Mouse (Mus musculus) MEL (cell line): ENCODE measurements at regions not wholly inside any gene's neighbourhood (a gene's known extent, or its start where the extent isn't known, plus 50 kb on each side); places are given as distances from the start of the nearest gene placed in this dataset.

Experiments
- DNase-seq: peaks from one replicate; pipeline ENCODE4 v3.0.0; 2011; ENCODE audit warnings: low read depth, low spot score
- H3K27ac ChIP-seq: 2 replicates; pipeline ENCODE4 v1.5.1; 2012; ENCODE audit warnings: low read depth, mild to moderate bottlenecking, control low read depth, low read length, moderate library complexity; ENCODE audit not compliant: control insufficient read depth
- H3K27me3 ChIP-seq, 2 experiments: fragments of 150-350 bp in 1 of 2; sonication (generic) in 1 of 2; 2 replicates each; pipeline ENCODE4 v1.6.1; 2012; ENCODE audit warnings: low read length in 2 of 2, mild to moderate bottlenecking in 2 of 2, improper control_type of control experiment in 1 of 2, moderate library complexity in 1 of 2; ENCODE audit not compliant: insufficient read depth in 2 of 2, control insufficient read depth in 1 of 2
- H3K36me3 ChIP-seq, 2 experiments: 2 replicates each; pipeline ENCODE4 v1.6.1; 2012 to 2014; ENCODE audit warnings: low read length in 2 of 2, improper control_type of control experiment in 1 of 2, inconsistent platforms in 1 of 2, mild to moderate bottlenecking in 1 of 2; ENCODE audit not compliant: insufficient read depth in 2 of 2, control insufficient read depth in 1 of 2
- H3K4me1 ChIP-seq, 2 experiments: fragments of 150-350 bp in 1 of 2; sonication (generic) in 1 of 2; 2 replicates each; pipeline ENCODE4 v1.6.1; 2012; ENCODE audit warnings: low read length in 2 of 2, improper control_type of control experiment in 1 of 2, mild to moderate bottlenecking in 1 of 2; ENCODE audit not compliant: insufficient read depth in 2 of 2, control insufficient read depth in 1 of 2
- H3K4me3 ChIP-seq, 2 experiments: fragments of 150-350 bp in 1 of 2; sonication (generic) in 1 of 2; 2 replicates each; pipeline ENCODE4 v1.5.1; 2012; ENCODE audit warnings: low read depth in 2 of 2, low read length in 2 of 2, mild to moderate bottlenecking in 2 of 2, moderate library complexity in 2 of 2, control low read depth in 1 of 2, improper control_type of control experiment in 1 of 2; ENCODE audit not compliant: control insufficient read depth in 1 of 2, insufficient read depth in 1 of 2
- H3K79me2 ChIP-seq: 2 replicates; pipeline ENCODE4 v1.6.1; 2012; ENCODE audit warnings: mild to moderate bottlenecking, low read length, moderate library complexity; ENCODE audit not compliant: control insufficient read depth, poor library complexity, insufficient read depth
- H3K9ac ChIP-seq: 2 replicates; pipeline ENCODE4 v1.6.1; 2012; ENCODE audit warnings: low read depth, mild to moderate bottlenecking, control low read depth, low read length, moderate library complexity; ENCODE audit not compliant: control insufficient read depth, poor library complexity, severe bottlenecking
- H3K9me3 ChIP-seq: fragments of 150-350 bp; sonication (generic); replicated peaks from 2 replicates; pipeline ENCODE4 v1.6.1; 2012; ENCODE audit warnings: mild to moderate bottlenecking, low read length, improper control_type of control experiment, moderate library complexity; ENCODE audit not compliant: insufficient read depth
- CHD1 ChIP-seq: IDR thresholded peaks from 2 replicates; pipeline ENCODE4 v1.6.1; 2012; ENCODE audit warnings: low read depth, mild to moderate bottlenecking, inconsistent platforms, low read length, improper control_type of control experiment
- CHD2 ChIP-seq: IDR thresholded peaks from 2 replicates; pipeline ENCODE4 v1.6.1; 2011; ENCODE audit warnings: low read length, improper control_type of control experiment
- E2F4 ChIP-seq: IDR thresholded peaks from 2 replicates; pipeline ENCODE4 v1.6.1; 2011; ENCODE audit warnings: low read depth, low read length, improper control_type of control experiment, borderline replicate concordance
- ELF1 ChIP-seq: IDR thresholded peaks from 2 replicates; pipeline ENCODE4 v1.6.1; 2014; ENCODE audit warnings: low read depth, mild to moderate bottlenecking, inconsistent platforms, low read length, improper control_type of control experiment, moderate library complexity
- GABPA ChIP-seq: IDR thresholded peaks from 2 replicates; pipeline ENCODE4 v1.6.1; 2012; ENCODE audit warnings: low read depth, mild to moderate bottlenecking, inconsistent platforms, low read length, improper control_type of control experiment, moderate library complexity
- GATA1 ChIP-seq: IDR thresholded peaks from 2 replicates; pipeline ENCODE4 v1.6.1; 2011; ENCODE audit warnings: low read depth, low read length, improper control_type of control experiment
- MAFK ChIP-seq: IDR thresholded peaks from 2 replicates; pipeline ENCODE4 v1.6.1; 2011; ENCODE audit warnings: low read depth, mild to moderate bottlenecking, low read length, improper control_type of control experiment, borderline replicate concordance
- MAX ChIP-seq: IDR thresholded peaks from 2 replicates; pipeline ENCODE4 v1.6.1; 2011; ENCODE audit warnings: low read length, improper control_type of control experiment
- MEF2A ChIP-seq: IDR thresholded peaks from 2 replicates; pipeline ENCODE4 v1.6.1; 2014; ENCODE audit warnings: low read depth, mild to moderate bottlenecking, inconsistent platforms, low read length, improper control_type of control experiment; ENCODE audit not compliant: poor library complexity, insufficient replicate concordance, severe bottlenecking; ENCODE audit errors: extremely low read depth
- MXI1 ChIP-seq: IDR thresholded peaks from 2 replicates; pipeline ENCODE4 v1.6.1; 2011; ENCODE audit warnings: mild to moderate bottlenecking, low read depth, low read length, improper control_type of control experiment
- MYC ChIP-seq: IDR thresholded peaks from 2 replicates; pipeline ENCODE4 v1.6.1; 2011; ENCODE audit warnings: low read depth, mild to moderate bottlenecking, low read length, improper control_type of control experiment, moderate library complexity
- NELFE ChIP-seq: IDR thresholded peaks from 2 replicates; pipeline ENCODE4 v1.6.1; 2011; ENCODE audit warnings: low read depth, low read length, improper control_type of control experiment
- NRF1 ChIP-seq: IDR thresholded peaks from 2 replicates; pipeline ENCODE4 v1.6.1; 2014; ENCODE audit warnings: low read depth, mild to moderate bottlenecking, inconsistent platforms, low read length, improper control_type of control experiment, moderate library complexity; ENCODE audit not compliant: poor library complexity, insufficient read depth, severe bottlenecking
- POLR2A ChIP-seq, 2 experiments: IDR thresholded peaks; 2 replicates each; pipeline ENCODE4 v1.6.1; 2011 to 2012; ENCODE audit warnings: low read length in 2 of 2, mild to moderate bottlenecking in 2 of 2, control low read depth in 1 of 2, improper control_type of control experiment in 1 of 2, low read depth in 1 of 2, moderate library complexity in 1 of 2; ENCODE audit not compliant: control insufficient read depth in 1 of 2, insufficient read depth in 1 of 2, poor library complexity in 1 of 2
- POLR2AphosphoS5 ChIP-seq: IDR thresholded peaks from 2 replicates; pipeline ENCODE4 v1.6.1; 2012; ENCODE audit warnings: low read depth, borderline replicate concordance, mild to moderate bottlenecking, inconsistent platforms, low read length, moderate library complexity, mixed read lengths
- RAD21 ChIP-seq: IDR thresholded peaks from 2 replicates; pipeline ENCODE4 v1.6.1; 2011; ENCODE audit warnings: mild to moderate bottlenecking, low read depth, low read length, improper control_type of control experiment
- RCOR1 ChIP-seq: IDR thresholded peaks from 2 replicates; pipeline ENCODE4 v1.6.1; 2012; ENCODE audit warnings: low read depth, mild to moderate bottlenecking, inconsistent platforms, low read length, improper control_type of control experiment
- SMC3 ChIP-seq: IDR thresholded peaks from 2 replicates; pipeline ENCODE4 v1.6.1; 2011; ENCODE audit warnings: low read depth, low read length, improper control_type of control experiment
- TAL1 ChIP-seq: IDR thresholded peaks from 2 replicates; pipeline ENCODE4 v1.6.1; 2012; ENCODE audit warnings: mild to moderate bottlenecking, inconsistent platforms, low read length, moderate library complexity, mixed read lengths
- TBP ChIP-seq: IDR thresholded peaks from 2 replicates; pipeline ENCODE4 v1.8.0; 2011; ENCODE audit warnings: low read depth, low read length, improper control_type of control experiment
- UBTF ChIP-seq: IDR thresholded peaks from 2 replicates; pipeline ENCODE4 v1.6.1; 2012; ENCODE audit warnings: low read depth, mild to moderate bottlenecking, inconsistent platforms, low read length, improper control_type of control experiment, moderate library complexity, borderline replicate concordance; ENCODE audit not compliant: insufficient read depth
- USF2 ChIP-seq, 2 experiments: IDR thresholded peaks; 2 replicates each; pipeline ENCODE4 v1.6.1; 2011 to 2012; ENCODE audit warnings: improper control_type of control experiment in 2 of 2, low read length in 2 of 2, borderline replicate concordance in 1 of 2, inconsistent platforms in 1 of 2, low read depth in 1 of 2, mild to moderate bottlenecking in 1 of 2; ENCODE audit not compliant: insufficient read depth in 1 of 2
- ZC3H11A ChIP-seq: IDR thresholded peaks from 2 replicates; pipeline ENCODE4 v1.6.1; 2012; ENCODE audit warnings: low read depth, mild to moderate bottlenecking, inconsistent platforms, low read length, improper control_type of control experiment
- ZKSCAN1 ChIP-seq: IDR thresholded peaks from 2 replicates; pipeline ENCODE4 v1.6.1; 2012; ENCODE audit warnings: low read depth, mild to moderate bottlenecking, inconsistent platforms, low read length, improper control_type of control experiment, moderate library complexity
- ZNF384 ChIP-seq: IDR thresholded peaks from 2 replicates; pipeline ENCODE4 v1.6.1; 2012; ENCODE audit warnings: low read depth, mild to moderate bottlenecking, inconsistent platforms, low read length, improper control_type of control experiment

GRCm38 (mm10) chr4:100616161-100616915 lies 137.7 kb downstream of the Ube2u start:
- no peaks in the 10 kb centered on the region for H3K79me2 ChIP-seq
- TF ChIP-seq POLR2A (IDR thresholded peaks at IDR 0.05; ENCODE audit: control insufficient read depth in 1 of 2, insufficient read depth in 1 of 2, low read depth in 1 of 2, low read length in 2 of 2, poor library complexity in 1 of 2), result no peak
- TF ChIP-seq TBP, result no peak
- TF ChIP-seq USF2 (IDR thresholded peaks at IDR 0.05; ENCODE audit: borderline replicate concordance in 1 of 2, insufficient read depth in 1 of 2, low read depth in 1 of 2, low read length in 2 of 2), result no peak
- TF ChIP-seq ELF1, result no peak
- no peak for TF ChIP-seq NRF1
- no peak for TF ChIP-seq UBTF
- no peak for TF ChIP-seq MAX
- no peak for TF ChIP-seq MAFK
- TF ChIP-seq TAL1, result no peak
- no peak for TF ChIP-seq E2F4
- no peak for TF ChIP-seq MXI1
- no peak for TF ChIP-seq POLR2AphosphoS5
- TF ChIP-seq MYC, result no peak
- no peak for TF ChIP-seq SMC3
- no peak for TF ChIP-seq NELFE
- TF ChIP-seq RAD21, result no peak
- TF ChIP-seq CHD2, result no peak
- TF ChIP-seq ZC3H11A, result no peak
- TF ChIP-seq ZNF384, result no peak
- no peak for TF ChIP-seq ZKSCAN1
- no peaks in the 10 kb centered on the region for H3K27me3 ChIP-seq
- no peaks in the 10 kb centered on the region for H3K36me3 ChIP-seq
- no peaks in the 10 kb centered on the region for H3K9me3 ChIP-seq
- no peak overlapping the region for H3K9ac ChIP-seq
- no peaks in the 10 kb centered on the region for H3K4me1 ChIP-seq
- DNase-seq, result no peak
- H3K27ac ChIP-seq, result no peak overlapping the region
- no peak overlapping the region for H3K4me3 ChIP-seq

- H3K27ac ChIP-seq, result no peak overlapping the region
- no peak overlapping the region for H3K4me3 ChIP-seq
- no peak for DNase-seq
- no peaks in the 10 kb centered on the region for H3K79me2 ChIP-seq
- no peaks in the 10 kb centered on the region for H3K36me3 ChIP-seq
- no peaks in the 10 kb centered on the region for H3K4me1 ChIP-seq
- TF ChIP-seq RCOR1, result no peak
- TF ChIP-seq CHD1, result no peak
- TF ChIP-seq MEF2A, result no peak
- no peak for TF ChIP-seq MXI1
- no peak for TF ChIP-seq GATA1
- no peak for TF ChIP-seq ZNF384
- no peak for TF ChIP-seq GABPA
- H3K9me3 ChIP-seq, result no peaks in the 10 kb centered on the region
- no peaks in the 10 kb centered on the region for H3K27me3 ChIP-seq
- no peak overlapping the region for H3K9ac ChIP-seq
Observed at GRCm38 (mm10) chr4:100616916-100617488, 138.4 kb downstream of the Ube2u start.
